Mouse (Mus musculus): ENCODE results near the gene Spata9.

DNA sequence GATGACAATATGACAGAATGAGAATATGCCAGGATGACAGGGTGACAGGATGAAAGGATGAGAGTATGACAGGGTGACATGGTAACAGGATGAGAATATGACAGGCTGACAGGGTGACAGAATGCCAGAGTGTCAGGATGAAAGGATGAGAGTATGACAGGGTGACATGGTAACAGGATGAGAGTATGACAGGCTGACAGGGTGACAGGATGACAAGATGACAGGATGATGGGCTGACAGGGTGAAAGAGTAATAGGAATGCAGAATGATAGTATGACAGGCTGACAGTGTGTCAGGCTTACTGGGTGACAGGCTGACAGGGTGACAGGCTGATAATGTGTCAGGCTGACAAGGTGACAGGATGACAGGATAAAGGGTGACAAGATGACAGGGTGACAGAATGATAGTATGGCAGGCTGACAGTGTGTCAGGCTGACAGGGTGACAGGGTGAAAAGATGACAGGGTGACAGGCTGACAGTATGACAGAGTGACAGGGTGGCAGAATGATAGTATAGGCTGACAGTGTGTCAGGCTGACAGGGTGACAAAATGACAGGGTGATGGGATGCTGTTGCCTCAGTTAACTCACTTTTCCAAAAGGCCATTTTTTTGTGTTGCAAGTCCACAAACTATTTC is 11.5 kb upstream of the Spata9 start:
- no peak for TF ChIP-seq CTCF (IDR thresholded peaks at IDR 0.05; ENCODE audit: extremely low read depth, insufficient read depth, insufficient read length, insufficient replicate concordance)
- TF ChIP-seq POLR2A (IDR thresholded peaks at IDR 0.05; ENCODE audit: low read depth, low read length), result no peak
